Mouse (Mus musculus) urinary bladder, adult 18-20 months (tissue): ENCODE measurements at regions not wholly inside any gene's neighbourhood (a gene's known extent, or its start where the extent isn't known, plus 50 kb on each side); places are given as distances from the start of the nearest gene placed in this dataset.

ENCODE experiments used
- DNase-seq, 2 experiments: peaks; one replicate each; pipeline ENCODE4 v3.0.0; 2022; ENCODE audit warnings: low spot score in 2 of 2, mixed read lengths in 2 of 2

GRCm38 (mm10) chr11:17461701-17462100 is 204.3 kb downstream of the C1d start:
- DNase-seq = no peak

GRCm38 (mm10) chr11:17464875-17465274 is 207.5 kb downstream of the C1d start:
- DNase-seq = no peak

GRCm38 (mm10) chr11:17468431-17469165 is 211.2 kb downstream of the C1d start:
- peak in 1 of 2 experiments; percentile 8 for DNase-seq

DNA sequence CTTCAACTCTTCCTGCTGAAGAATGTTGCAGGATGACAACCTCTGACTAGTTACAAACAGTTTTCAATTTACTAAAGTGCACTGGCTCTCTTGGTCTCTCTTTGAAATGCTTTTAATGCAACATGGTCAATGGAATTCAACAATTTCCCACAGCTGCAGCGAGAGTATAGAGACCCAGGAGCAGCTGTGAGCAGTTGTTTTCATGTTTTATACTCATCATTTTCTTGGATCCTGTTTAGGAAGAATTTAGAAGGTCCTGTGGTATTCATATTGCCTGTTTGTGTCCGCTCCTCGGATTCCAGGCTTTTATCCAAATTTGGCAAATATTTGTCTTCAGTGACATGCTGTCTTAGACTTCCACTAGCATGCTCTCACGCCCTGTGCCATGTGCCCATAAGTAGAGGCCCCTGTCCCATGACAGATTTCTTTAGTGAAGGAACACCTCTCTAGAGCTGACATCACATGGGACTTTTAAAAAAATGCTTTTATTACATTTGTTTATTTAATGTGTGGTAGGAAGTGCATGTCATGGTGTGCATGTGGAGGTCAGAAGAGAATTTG is 224.1 kb downstream of the C1d start:
- DNase-seq = no peak

DNA sequence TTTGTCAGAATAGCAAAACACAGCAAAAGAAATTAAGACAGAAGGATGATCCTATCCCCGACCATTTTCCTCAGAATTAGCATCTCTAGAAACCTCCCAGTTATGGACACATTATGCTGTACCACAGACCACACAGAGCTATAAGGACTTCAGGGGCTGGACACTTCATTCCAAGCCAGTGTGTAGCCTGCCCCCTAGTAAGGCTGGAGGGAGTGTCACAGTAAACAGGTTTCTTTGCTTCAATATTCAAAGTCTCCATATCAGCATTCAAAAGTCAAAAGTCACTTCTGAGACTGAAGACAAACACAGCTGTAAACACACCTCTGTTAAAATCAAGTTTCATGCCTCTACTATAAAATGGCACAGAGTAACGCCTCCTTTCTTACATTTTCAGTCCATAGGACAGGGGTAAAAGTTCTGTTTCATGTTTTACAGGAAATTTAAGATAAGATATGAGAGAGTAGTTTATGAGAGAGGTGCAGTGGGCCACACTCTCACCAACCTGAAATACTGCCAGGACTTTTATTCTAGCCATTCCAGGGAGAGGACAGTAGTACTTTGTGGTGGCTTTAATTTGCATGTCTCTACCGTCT is 226.6 kb downstream of the C1d start:
- DNase-seq = no peak

GRCm38 (mm10) chr11:17501120-17502043 is 244.0 kb downstream of the C1d start:
- DNase-seq = no peak

- DNase-seq = no peak
Observed at GRCm38 (mm10) chr11:17502052-17502451, 244.7 kb downstream of the C1d start.

GRCm38 (mm10) chr11:17522220-17522919 is 265.0 kb downstream of the C1d start:
- no peak for DNase-seq

GRCm38 (mm10) chr11:17523329-17523728 is 265.9 kb downstream of the C1d start:
- DNase-seq = no peak

DNA sequence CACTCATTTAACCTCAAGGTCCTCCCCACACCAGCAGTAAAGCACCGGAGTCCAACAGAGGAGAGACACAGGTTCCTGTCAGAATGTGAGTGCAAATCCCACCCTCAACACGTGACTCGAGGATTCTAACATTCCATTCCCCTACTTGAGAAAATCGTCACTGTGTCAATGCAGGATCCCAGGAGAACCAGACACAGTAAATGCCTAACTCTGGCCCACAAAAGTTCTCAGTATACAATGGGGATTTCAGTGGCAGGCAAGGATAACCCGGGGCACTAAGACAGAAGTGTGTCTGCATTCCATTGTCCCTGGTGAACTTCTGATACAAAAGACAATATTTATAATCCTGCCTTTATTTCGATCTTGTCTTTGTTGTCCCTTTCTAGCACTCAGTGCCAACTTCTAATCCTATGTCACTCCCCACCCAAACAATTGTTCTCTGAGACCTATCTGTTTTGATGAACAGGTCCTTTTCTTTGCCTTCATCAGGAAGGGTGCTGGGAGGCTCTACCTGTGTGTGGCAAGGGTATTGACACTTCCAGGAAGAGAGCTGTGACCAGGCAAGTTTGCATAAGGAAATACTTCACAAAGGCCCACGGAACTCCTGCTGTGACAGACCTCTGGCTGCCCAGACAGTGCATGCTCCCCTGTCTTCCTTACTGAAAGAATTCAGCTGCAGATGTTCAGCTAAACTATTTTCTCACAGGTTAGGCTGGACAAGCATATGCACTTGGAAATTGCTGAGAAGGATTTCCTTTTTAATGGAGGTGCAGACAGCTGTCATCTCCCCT is 267.8 kb downstream of the C1d start:
- DNase-seq = no peak

GRCm38 (mm10) chr11:17526476-17526875 is 269.1 kb downstream of the C1d start:
- no peak for DNase-seq

- no peak for DNase-seq
Observed at GRCm38 (mm10) chr11:17528609-17529008, 271.2 kb downstream of the C1d start.

GRCm38 (mm10) chr11:17533706-17534105 is 276.3 kb downstream of the C1d start:
- DNase-seq = no peak

DNA sequence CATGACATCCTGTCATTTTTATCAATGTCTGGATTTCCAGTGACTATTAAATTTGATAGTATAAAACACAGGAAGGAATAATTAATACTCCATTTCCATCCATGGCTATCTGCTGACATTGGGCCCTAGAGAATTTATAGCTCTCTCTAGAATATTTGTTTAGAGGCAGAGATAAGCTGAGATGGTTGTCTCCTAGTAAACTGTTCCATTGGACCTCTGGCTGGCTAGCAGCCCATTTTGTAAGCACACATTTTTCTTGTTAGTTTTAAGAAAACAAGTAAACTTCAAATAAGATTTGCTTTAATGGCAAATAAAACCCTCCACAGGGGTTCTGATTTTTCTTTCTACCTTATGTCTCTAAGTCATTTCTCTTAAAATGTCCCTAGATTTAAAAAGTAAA is 288.9 kb downstream of the C1d start:
- DNase-seq = no peak

GRCm38 (mm10) chr11:17549148-17549547 is 291.8 kb downstream of the C1d start:
- DNase-seq = no peak

- DNase-seq = no peak
Observed at GRCm38 (mm10) chr11:17555276-17555675, 297.9 kb downstream of the C1d start.

DNA sequence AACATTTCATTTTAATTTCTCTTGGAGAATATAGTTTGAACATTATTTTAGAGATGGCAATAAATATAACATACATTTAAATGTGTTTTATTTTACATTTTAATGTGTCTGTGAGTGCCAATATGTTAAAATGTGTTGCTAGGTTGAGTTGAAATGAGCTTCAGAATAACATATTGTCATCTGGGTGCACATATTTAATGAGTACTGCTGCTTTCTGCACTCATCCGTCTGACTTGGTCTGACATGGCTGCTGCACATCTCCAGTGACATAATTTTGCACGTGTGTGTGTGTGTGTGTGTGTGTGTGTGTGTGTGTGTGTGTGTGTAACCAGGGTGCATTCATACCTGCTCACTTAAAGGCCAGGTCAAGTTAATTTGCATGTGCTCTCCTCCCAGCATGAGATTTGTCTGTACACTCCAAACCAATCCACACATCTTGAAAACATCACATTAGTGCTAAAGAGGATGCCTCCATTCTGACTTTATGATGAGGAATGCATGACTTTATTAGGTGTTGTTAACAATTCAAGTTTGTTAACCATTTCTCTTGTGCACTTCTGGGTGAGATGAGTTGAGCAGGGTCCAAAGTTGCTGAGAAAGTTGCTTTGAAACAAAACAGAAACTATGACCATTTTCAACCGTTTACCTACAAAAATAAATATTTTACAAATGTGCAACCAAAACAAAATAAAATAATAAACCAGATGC is 334.6 kb downstream of the C1d start:
- DNase-seq = no peak

DNA sequence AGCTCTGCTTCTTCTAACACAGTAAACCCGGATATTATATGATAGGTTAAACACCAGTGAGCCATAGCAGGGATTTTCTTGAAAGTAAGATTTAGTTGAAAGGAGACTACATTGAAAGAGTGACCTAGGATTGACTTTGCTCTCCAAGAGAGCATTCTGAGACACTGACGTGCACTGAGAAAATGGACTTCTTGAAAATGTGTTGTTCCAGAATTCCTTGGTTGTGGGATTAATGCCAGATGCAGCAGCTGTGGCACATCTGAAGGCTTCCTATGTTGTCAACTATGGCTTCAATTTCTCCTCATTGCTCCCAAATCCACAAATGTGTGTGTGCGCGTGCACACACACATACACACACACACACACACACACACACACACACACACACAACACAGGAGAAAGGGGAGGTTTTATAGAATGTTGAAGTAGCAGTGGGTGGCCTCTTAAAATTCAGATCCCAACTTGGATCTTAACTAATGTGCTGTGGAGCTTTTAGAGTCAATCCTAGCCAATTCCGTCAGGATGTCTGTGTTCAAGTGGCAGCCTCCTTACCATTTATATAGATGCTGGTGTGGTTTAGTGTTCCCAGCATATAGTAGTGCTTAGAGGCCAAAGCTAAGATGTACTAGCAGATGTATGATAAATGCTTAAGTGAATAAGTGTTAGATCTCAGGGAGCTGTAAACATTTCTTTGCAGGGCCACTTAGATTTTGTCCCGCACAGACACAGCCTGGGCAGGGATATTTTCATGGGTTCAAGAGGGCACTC is 346.5 kb downstream of the C1d start:
- no peak for DNase-seq
